Mouse (Mus musculus) granulocyte monocyte progenitor cell, adult 5-6 weeks (primary cell): ENCODE results near the gene Ak3. TPM values are rescaled to one million over a fixed set of nuclear protein-coding genes. Genes with fewer than 3 reads are reported as not detected.

ENCODE experiments used
- ATAC-seq: replicated peaks from 2 replicates; pipeline ENCODE4 v1.8.0; 2016; ENCODE audit warnings: mild to moderate bottlenecking, moderate TSS enrichment, inconsistent platforms; ENCODE audit not compliant: poor library complexity, severe bottlenecking
- total RNA-seq, 2 experiments: library from RNA; stranded (forward) in 1 of 2; stranded (reverse) in 1 of 2; fragments of 200-712, 200-1000 nt in 1 of 2; fragments of >200 nt in 1 of 2; fragmentation: Nextera tagmentation in 1 of 2; gene quantifications; 2 replicates each; pipeline ENCODE4 v1.2.3; 2014 to 2017

The Ak3 gene
- total RNA-seq (2014; fragmentation: Nextera tagmentation) (41.2 and 51.0 TPM in 2 replicates), total RNA-seq (2017) (20.5 and 27.8 TPM in 2 replicates)

DNA sequence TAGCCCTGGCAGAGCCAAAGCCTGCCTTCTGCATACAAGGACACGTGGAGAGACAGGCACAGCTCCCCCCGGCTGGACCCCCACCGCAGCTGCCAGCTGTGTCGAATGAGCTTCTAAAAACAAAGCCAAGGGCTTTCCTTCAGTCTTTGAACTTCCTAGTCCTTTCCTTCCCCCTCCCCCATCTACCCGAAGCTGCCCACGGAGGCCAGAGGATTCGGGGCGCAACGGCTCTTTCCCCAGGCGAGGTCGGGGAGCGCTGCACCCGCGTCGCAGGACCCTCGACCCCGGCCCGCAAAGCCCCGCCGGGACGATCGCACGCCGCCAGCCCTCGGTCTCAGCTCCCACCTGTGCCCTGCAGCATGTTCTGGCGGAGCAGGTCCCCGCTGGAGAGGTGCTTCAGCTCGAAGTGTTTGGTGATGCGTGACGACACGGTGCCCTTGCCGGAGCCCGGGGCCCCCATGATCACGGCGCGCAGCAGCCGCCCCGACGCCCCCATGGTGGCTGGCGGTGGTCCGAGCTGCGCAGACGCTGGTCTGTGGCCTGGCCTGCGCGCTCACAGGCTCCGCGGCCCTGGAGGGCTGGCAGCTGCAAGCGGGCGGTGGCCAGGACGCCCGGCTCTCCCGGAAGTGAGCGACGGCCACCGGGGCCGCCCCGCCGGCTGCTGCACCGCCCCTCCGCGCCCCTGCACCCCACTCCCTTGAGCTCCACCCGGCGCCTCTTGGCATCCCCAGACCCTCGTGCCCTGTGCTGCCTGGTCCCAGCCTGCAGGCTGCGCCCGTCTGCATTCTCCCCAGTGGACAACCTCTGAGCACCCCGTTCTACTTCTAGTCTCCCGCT is at the start of gene Ak3:
TSS of gene Ak3 (minus strand) at position 628 of the 837 bp plus-strand sequence.
- peak; percentile 85 for ATAC-seq

DNA sequence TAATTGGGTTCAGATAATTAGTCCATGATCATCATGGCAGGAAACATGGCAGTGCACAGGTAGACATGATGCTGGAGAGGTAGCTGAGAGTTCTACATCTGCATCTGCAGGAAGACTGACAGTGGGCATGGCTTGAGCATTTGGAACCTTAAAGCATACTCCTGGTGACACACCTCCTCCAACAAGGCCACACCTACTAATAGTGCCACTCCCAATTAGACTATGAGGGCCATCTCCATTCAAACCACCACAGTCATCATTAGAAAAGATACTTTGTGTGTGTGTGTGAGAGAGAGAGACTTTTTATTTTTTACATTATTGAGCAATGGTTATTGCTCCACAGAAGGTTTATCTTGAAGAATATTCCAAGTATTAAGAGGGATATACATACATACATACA is 44.4 kb upstream of the Ak3 start:
- ATAC-seq: no peak

- ATAC-seq: no peak
These were observed 40.9 kb upstream of the Ak3 start for GRCm38 (mm10) chr19:29088628-29089027.

DNA sequence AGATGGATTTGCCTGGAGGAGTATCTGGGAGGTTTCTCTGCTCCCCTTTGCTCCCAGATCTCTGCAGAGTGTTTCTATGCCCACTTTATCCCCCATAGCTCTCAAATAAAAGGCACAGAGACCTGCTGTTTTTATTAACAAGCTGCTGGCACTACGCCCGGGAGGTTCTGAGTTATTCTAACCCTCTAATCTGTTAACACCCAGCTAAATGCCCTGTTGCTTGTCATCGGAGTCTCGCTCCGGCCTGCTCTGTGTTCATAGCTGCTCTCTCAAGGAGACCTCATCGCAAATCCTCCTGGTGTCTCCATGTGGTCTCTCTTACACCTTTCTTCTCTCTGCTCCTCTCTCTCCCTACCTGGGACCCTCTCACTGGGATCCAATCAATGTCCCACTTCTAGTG is 27.0 kb upstream of the Ak3 start:
- no peak for ATAC-seq

DNA sequence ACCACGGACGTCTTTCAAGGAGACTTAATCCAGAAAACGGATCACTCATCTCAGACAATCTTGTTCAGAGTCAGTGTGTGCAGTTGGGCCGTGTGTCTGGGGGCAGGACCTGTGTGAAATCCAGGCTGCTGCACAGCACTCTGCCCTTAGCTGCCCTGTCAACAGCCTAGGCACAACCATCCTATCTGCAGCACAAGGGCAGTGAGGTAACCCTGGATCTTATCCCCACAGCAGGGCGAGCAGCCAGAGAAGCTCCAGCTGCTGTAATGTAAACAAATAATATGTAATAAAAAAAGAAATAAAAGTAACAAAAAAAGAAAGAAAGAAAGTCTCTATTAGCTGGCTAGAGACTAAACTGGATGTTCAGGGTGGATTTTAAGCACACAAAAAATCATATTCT is 21.4 kb upstream of the Ak3 start:
- no peak for ATAC-seq

GRCm38 (mm10) chr19:29066981-29067471 is 19.3 kb upstream of the Ak3 start:
- peak; percentile 87 for ATAC-seq

GRCm38 (mm10) chr19:29064451-29065102 is 16.8 kb upstream of the Ak3 start:
- peak; percentile 40 for ATAC-seq

- ATAC-seq: peak; percentile 66
These were observed 16.0 kb upstream of the Ak3 start for GRCm38 (mm10) chr19:29063577-29064363.

DNA sequence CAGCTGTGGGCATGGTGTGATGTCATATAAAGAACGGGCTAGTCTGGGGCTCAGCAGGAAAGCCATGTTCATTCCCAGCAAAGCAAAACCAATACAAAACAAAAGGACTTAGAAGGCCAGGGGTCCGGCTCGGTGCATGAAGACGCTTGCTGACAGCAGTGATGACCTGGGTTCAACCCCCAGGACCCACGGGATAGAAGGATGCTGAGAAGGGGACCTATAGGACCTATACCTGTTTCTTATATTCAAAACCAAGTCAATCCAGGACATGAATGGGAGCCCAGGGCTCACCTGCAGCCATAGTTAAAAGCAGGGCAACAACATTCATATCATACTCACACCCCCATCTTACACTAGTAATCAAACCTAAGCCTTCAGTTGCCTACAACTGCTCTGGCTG is 15.2 kb upstream of the Ak3 start:
- ATAC-seq: no peak

- no peak for ATAC-seq
These were observed 12.5 kb upstream of the Ak3 start for GRCm38 (mm10) chr19:29060299-29060698.

DNA sequence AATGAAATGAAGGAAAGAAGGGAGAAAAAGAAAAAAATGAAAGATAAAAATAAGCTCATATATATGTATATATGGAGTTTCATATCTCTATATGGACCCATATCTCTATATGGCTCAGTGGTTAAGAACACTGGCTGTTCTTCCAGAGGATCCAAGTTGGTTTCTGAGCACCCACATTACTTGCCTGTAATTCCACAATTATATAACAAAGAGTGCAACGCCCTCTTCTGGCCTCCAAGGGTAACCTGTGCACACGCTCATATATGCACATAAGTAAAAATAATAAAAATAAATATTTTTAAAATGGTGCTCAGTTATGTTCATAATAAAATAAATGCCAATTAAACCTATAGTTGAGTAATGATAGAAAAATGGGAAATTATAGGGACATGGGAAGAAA is 11.9 kb upstream of the Ak3 start:
- no peak for ATAC-seq

GRCm38 (mm10) chr19:29058741-29059140 is 11.0 kb upstream of the Ak3 start:
- no peak for ATAC-seq

GRCm38 (mm10) chr19:29055469-29055868 is 7.7 kb upstream of the Ak3 start:
- ATAC-seq: no peak

DNA sequence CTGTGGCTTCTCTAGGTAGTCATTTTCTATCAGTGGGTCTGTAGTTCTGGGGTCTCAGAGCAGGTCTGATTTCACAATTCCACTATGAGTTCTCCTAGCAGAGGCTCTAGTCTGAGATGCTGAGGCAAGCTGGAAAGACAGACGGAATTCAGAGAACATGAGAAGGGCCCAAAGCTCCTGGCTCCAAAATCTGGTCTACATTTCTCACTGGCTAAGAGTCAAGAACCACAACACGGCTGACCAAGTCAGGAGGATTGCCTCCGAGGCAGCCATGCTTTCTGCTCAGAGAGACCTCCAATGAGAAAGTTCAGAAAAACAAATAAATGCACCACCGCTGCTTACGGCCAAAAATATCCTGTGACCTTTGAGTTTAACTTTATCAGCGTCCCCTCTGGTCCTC is 6.8 kb upstream of the Ak3 start:
- ATAC-seq: no peak

GRCm38 (mm10) chr19:29052786-29053185 is 5.0 kb upstream of the Ak3 start:
- no peak for ATAC-seq

DNA sequence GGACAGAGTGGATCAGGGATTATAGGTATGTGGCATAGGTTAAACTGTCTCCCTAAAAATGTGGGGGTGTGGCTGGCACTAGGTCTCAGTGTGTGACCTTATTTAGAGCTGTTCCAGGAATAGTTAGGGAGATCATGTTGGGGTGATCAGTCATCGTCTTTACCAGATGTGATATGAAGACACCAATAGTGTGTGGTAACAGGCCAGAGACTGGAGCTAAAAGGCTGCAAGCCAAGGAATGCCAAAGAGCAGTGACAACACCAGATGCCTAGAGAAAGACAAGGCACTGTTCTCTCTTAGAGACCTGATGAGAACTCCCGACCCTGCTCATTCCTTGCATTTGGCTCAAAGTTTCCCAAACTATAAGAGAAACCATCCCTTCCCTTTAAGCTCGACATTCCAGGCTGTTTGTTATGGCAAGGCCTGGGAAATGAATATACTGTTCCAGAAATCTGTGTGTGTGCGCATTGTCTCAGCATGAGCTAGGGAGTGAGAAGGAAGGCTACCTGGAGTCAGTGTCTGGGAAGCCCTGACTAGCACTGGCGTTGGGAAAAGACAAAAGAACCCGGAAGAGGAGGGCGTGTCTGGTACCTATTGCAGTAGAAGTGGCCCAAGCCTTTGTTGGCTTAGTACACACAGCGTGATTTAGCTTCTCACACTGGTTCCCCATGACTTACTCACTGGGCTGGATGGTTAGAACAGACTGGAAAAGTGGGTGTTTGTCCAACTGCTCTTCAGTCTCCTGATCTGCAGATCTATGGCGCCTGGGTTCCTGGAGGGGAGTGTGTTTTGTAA is 2.6 kb upstream of the Ak3 start:
- no peak for ATAC-seq

DNA sequence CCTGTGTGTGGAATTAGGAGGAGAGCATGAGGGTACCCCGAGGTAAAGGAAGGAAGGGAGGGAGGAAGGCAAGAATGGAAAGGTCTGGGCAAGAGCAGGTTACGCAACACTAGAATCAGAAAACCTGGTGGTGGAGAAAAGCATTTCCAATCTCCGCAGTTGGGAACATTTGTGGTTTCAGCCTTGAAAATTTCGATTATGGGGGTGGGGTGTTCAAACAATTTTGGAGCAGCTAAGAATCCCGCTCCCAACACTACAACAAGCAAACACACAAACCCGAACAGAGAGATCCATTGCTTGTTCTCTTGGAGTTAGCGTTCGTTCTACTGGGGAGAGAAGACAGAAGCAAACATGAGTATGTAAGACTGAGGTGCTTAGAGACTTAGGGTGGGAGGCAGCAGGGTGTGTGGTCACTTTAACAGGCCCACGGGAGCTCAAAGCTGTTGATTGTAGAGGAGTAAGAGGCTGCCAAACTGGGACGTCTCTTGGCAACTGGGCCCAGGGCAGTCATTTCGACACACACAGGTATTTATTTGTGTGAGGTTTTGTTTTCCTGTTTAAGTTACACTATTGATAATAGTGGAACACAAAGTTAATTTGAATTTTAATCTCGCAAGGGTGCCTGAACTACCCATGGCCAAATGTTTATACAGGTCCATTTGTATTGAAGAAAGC is 1.8 kb upstream of the Ak3 start:
- no peak for ATAC-seq

- ATAC-seq: no peak
These were observed 814 bp downstream of the Ak3 start for GRCm38 (mm10) chr19:29046961-29047333.

DNA sequence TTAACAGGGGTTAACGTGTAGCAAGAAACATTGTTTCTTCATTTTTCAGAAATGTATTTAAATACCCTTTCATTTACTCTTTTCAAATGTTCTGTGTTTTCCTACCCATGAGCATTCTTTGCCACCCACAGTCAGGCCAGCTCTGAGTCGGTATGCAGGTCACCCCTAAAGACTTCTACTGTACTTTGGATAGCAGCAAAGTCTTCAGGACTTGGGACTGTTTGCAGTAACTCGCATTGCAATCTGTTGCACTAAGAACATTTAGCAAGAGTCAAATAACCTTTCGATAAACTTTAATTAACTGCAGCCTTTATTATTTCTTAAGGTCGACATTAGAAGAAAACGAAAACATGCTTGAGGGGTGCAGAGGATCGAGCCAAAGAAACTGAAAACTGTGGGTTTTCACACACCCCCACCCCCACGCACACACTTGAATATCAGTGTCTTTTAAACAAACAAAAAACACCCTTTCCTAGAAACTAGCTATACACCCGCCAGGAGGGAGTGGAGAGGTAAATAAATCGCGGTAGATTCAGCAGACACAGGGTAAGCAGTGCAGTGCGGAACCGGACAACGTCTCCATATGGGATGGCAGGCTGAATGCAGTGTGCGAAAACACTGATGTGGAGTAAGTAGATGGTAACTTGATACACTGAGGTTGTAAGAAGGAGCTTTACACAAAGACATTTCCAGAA is 1.7 kb downstream of the Ak3 start:
- ATAC-seq: no peak
